Mouse (Mus musculus): ENCODE results near the gene Jsrp1. TPM values are rescaled to one million over a fixed set of nuclear protein-coding genes. Genes with fewer than 3 reads are reported as not detected.

Gene Jsrp1
- total RNA-seq, 2 experiments from 2014 or later, result 5.5 to 5.6 TPM

DNA sequence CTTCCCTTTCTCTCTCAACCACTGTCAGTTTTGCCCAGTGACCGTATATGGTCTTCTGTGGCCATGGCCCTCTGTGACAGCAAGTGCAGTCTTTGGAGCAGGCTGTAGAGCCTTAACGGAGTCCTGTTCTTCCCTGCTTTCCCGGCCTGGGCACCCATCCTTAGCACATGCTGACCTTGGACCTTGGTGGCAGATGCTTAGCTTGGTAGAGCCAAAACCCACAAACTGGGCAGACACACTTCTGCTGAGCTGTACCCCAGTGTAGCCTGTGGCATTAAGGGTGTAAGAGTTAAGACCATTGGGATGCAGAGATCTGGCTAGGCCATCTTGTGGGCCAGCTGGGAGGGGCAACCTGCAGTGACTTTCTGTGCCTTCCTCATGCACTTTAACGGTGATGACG is 39.5 kb downstream of the Jsrp1 start:
- DNase-seq (ENCODE audit: low spot score in 2 of 2), result no peak
- intact Hi-C loops (cut with DNase I), result loop anchor here (2.0 kb wide), 1 partner anchor 19 kb away; the partner anchor contains the start of gene Dot1l

DNA sequence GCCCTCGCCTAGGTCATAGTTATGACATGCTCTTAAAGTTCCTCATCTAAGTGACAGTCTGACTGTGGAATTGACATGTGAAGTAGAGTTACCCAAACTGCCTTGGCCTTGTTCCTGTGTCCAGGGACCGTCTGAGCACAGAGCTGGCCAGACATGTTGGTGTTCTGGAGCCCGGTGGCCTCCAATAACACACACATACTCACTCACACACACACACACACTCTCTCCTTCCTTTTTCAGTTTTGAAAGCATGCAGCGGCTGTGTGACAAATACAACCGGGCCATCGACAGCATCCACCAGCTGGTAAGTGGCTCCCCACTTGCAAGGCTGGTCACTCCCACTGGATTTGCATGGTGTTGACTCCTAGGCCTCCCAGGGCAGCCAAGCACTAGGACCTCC is 44.9 kb downstream of the Jsrp1 start:
- DNase-seq (ENCODE audit: low spot score in 2 of 2), result no peak
- intact Hi-C loops (cut with DNase I), result no loop called here

DNA sequence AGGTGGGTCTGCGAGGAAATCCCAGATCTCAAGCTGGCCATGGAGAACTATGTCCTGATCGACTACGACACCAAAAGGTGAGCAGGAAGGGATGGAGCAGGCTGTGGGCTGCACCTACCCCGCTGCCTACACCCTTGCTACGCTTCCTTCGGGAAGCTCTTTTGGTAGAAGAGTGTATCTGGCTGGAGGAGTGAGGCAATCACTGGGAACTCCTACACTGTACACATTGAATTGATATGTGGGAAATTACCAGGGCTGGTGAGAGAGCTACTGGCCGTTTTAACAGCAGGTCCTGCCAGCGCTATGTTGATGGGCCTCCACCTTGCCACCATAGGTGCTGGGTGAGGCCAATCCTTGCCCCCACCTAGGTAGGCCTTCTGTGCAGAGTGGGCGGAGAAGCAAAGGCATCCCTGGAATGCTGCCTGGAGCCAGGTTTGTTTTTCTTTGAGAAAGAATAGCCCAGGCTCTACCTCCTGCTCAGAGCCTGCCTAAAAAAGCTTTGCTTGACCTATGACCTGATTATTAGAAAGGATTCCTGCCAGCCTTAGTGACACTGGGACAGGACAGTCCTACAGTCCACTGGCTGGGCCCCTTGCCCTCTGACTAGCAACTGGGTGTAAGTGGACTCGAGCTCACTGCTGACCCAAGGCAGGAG is 47.0 kb downstream of the Jsrp1 start:
- intact Hi-C loops (cut with DNase I), result no loop called here
- no peak for DNase-seq (ENCODE audit: low spot score in 2 of 2)

DNA sequence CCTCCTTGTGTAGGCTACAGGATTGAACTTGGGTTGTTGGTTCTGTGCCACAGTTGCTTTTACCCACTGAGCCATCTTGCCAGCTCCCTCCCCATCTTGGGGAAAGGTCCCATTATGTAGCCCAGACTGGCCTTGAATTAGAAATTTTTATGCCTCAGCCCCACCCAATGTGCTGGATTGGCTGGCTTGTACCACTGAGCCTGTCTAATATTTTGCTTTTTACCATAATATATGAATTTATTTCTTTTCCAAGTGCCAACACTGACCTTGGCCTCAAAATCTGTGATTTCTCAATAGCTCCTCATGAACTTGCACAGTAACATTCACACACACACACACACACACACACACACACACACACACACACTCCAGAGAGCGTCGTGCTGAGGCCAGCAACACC is 47.6 kb downstream of the Jsrp1 start:
- intact Hi-C loops (cut with DNase I), result no loop called here
- no peak for DNase-seq (ENCODE audit: low spot score in 2 of 2)

DNA sequence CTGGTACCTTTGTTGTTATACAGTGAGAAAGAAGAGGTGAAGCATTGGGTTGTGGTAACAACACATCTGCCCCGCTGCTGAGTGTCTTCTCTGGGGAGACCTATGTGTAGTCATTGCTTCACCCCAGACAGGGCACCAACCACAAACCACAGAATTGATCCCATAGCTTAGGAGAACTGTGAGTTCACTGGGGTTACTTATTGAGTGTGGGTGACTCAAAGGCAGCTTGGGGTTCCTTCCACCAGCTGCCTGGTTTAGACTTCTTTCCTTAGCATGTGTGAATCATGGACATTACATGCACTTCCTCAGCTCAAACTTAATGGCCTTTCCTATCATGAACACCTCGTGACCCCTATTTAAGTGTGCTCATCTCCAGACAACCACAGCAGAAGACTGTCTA is 49.8 kb downstream of the Jsrp1 start:
- DNase-seq (ENCODE audit: low spot score in 2 of 2), result no peak
- intact Hi-C loops (cut with DNase I), result no loop called here

DNA sequence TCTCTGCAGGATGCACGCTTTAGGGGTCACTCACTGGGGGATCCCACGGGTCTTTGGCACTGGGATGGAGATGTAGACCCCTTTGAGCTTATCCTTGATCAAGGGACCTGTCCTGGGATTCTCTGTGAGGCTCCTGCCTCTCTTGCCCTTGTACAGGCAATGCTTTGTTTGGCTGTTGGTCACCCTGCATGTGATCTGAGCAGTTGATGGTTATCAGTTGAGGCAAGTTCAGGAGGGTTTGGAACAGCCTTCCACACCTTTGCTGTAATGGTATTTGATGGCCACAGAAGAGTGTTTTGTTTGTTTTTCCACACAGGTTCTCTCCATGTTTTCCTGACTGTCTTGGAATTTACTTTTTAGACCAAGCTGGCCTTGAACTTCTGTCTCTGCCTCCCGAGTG is 51.5 kb downstream of the Jsrp1 start:
- intact Hi-C loops (cut with DNase I), result no loop called here
- DNase-seq (ENCODE audit: low spot score in 2 of 2), result no peak

DNA sequence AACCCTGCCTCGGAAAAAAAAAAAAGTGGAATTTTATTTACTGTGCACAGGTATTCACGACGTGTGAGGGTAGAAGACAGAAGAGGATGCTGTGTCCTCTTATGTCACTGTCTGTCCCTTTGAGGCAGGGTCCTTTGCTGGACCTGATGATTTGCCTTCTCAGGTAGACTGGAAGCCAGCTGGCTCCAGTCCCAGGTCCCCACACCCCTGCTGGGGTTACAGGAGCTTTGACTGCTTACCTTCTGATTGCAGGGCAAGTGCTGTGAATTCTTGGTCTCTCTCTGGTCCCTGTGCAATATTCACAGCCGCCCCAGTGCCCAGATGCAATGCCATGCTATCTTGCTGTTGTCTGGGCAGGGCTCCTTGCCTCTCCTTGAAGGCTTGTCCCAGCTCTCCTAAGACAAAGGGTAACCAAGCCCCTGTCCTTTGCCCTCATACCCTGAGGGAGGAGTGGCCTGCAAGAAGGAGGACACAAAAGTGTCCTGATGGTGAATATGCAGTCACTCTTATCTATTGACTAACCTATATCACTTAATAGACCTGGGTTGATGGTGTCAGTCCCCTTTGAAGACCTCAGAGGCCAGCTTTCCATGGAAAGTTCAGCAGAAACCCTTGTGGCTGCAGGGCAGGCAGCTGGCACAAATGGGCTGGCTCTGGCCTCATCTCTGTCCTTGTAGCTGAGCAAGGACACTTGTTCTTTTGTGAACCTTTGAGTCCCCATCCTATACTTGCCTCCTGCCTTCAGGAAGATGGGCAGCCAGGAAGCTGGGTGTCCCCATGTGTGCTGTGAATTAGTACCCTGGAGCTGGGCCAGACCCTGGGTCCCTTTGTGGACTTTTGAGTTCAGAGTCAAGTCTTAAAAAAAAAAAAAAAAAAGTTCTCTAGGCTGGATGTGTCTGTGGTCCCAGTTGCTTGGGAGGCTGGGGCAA is 52.4 kb downstream of the Jsrp1 start:
- intact Hi-C loops (cut with DNase I), result no loop called here
- DNase-seq (ENCODE audit: low spot score in 2 of 2), result no peak

DNA sequence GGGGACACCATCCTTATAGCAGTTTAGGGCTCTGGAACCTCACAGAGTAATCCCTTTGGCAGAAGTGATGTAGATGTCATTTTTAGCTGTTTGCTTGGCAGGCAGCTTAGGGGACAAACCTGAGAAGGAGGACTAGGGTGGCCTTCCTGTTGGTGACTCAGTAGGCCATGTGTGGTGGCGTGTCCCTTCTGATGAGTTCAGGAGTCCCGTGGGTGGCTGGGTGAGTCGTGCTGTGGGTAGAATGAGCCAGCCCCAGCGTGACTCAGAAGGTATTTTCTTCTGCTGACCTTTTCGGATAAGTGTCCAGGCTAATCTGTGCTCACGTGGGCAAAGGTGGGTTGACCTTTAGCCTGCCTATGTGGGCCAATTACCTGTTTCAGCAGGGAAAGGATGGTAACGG is 54.6 kb downstream of the Jsrp1 start:
- intact Hi-C loops (cut with DNase I), result loop anchor here (5.0 to 10.0 kb wide), 2 partner anchors 49 to 236 kb away; partner anchors contain the start of gene Amh
- peak in 1 of 2 experiments; percentile 15 for DNase-seq (ENCODE audit: low spot score in 2 of 2)

Small RNAs within 50 kb of the gene (microRNA-seq; reads per million reads assigned to microRNA genes)
- 4.8 reads per million, percentile 16 among the genes with 10 or more reads in this experiment for gene Mir1982

Other genes with a start within 250 kb of the Jsrp1 start
- gene Klf16, start 236.2 kb downstream of the Jsrp1 start, total RNA-seq (2021), result 10 to 100 TPM; 51.6 to 54.2 TPM
- 100 to 1,000 TPM; 181 to 238 TPM for gene Abhd17a, start 223.2 kb downstream of the Jsrp1 start, total RNA-seq (2021)
- 10 to 100 TPM; 40.1 to 45.1 TPM for gene Scamp4, start 210.6 kb downstream of the Jsrp1 start, total RNA-seq (2021)
- 1 to 10 TPM; 1.7 to 4.0 TPM for gene Adat3, start 210.6 kb downstream of the Jsrp1 start, total RNA-seq (2021)
- 1 to 10 TPM; 2.6 to 3.6 TPM for gene Gm49322, start 207.5 kb downstream of the Jsrp1 start, total RNA-seq (2021)
- 100 to 1,000 TPM; 208 to 256 TPM for gene Csnk1g2, start 190.7 kb downstream of the Jsrp1 start, total RNA-seq (2021)
- 100 to 1,000 TPM in 1 of 2 experiments, 10 to 100 TPM in 1; 93.4 to 100 TPM for gene Btbd2, start 156.4 kb downstream of the Jsrp1 start, total RNA-seq (2021)
- 10 to 100 TPM; 39.9 to 42.0 TPM for gene Mknk2, start 135.4 kb downstream of the Jsrp1 start, total RNA-seq (2021)
- 10 to 100 TPM; 14.0 TPM for gene Mob3a, start 111.5 kb downstream of the Jsrp1 start, total RNA-seq (2021)
- gene Izumo4, start 111.3 kb downstream of the Jsrp1 start, total RNA-seq (2021), result 10 to 100 TPM; 36.7 to 47.3 TPM
- 100 to 1,000 TPM; 133 to 160 TPM for gene Ap3d1, start 71.2 kb downstream of the Jsrp1 start, total RNA-seq (2021)
- gene Dot1l, start 58.3 kb downstream of the Jsrp1 start, total RNA-seq (2021), result 10 to 100 TPM; 37.2 to 65.0 TPM
- 10 to 100 TPM; 44.3 to 53.0 TPM for gene Sf3a2, start 15.3 kb downstream of the Jsrp1 start, total RNA-seq (2021)
- gene Plekhj1, start 14.9 kb downstream of the Jsrp1 start, total RNA-seq (2021), result 10 to 100 TPM; 53.5 to 63.2 TPM
- gene Amh, start 8.3 kb downstream of the Jsrp1 start, total RNA-seq (2021), result 1 to 10 TPM; 1.2 to 2.0 TPM
- gene Oaz1, start 13.2 kb upstream of the Jsrp1 start, total RNA-seq (2021), result 100 to 1,000 TPM; 507 to 583 TPM
- gene Lingo3, start 30.5 kb upstream of the Jsrp1 start, total RNA-seq (2021), result 10 to 100 TPM; 38.5 to 46.7 TPM
- gene Lsm7, start 41.7 kb upstream of the Jsrp1 start, total RNA-seq (2021), result 10 to 100 TPM; 34.2 to 44.0 TPM
- gene Sppl2b, start 41.8 kb upstream of the Jsrp1 start, total RNA-seq (2021), result 10 to 100 TPM; 53.2 to 66.1 TPM
- under 1 TPM in 1 of 2 experiments, not detected in 1; 0.32 TPM for gene Tmprss9, start 58.4 kb upstream of the Jsrp1 start, total RNA-seq (2021)
- 100 to 1,000 TPM; 120 to 153 TPM for gene Timm13, start 87.5 kb upstream of the Jsrp1 start, total RNA-seq (2021)
- gene Lmnb2, start 104.7 kb upstream of the Jsrp1 start, total RNA-seq (2021), result 10 to 100 TPM; 17.6 to 21.2 TPM
- gene Gadd45b, start 116.6 kb upstream of the Jsrp1 start, total RNA-seq (2021), result 10 to 100 TPM; 17.4 to 23.9 TPM
- 100 to 1,000 TPM in 1 of 2 experiments, 10 to 100 TPM in 1; 97.9 to 136 TPM for gene Gng7, start 201.4 kb upstream of the Jsrp1 start, total RNA-seq (2021)
- 100 to 1,000 TPM; 102 to 111 TPM for gene Diras1, start 212.2 kb upstream of the Jsrp1 start, total RNA-seq (2021)
- gene Slc39a3, start 223.9 kb upstream of the Jsrp1 start, total RNA-seq (2021), result 10 to 100 TPM; 66.9 to 74.2 TPM
- 100 to 1,000 TPM; 169 to 176 TPM for gene Sgta, start 246.7 kb upstream of the Jsrp1 start, total RNA-seq (2021)